Mouse (Mus musculus): ENCODE results near the gene Ildr1. TPM values are rescaled to one million over a fixed set of nuclear protein-coding genes. Genes with fewer than 3 reads are reported as not detected.

Ildr1 gene
- total RNA-seq (2021), result not detected

DNA sequence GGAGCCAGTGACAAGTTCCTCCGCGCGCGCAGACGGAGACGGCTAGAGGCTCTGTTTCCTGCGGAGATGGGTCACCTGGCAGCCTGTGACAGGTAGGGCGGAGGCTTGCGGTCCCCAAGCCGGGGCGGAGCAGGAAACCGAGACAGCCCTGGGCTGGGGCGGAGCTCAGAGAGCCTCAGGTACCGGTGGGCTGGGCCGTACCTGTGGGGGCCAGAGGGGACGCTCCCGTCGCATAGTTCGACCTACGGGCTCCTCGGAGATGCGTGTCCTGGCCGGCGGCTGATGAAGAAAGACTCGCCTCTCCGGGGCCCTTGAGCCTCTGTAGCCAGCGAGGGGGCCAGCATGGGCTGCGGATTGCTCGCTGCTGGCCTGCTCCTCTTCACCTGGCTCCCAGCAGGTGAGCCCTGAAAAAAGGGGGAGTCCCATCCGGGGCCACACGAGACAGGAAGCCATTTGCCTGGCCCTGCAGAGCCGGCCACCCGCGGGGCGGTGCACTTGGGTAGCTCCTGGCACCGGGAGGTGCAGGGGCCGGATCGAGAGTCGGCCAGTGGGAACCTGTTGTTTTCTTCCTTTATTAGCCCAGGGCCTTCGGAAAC is at the start of gene Ildr1:
TSS of gene Ildr1 (plus strand) at position 161 of the 596 bp plus-strand sequence.
- intact Hi-C loops (cut with DNase I), result no loop called here
- DNase-seq (ENCODE audit: low spot score), result no peak

- no peak for DNase-seq (ENCODE audit: low spot score)
- intact Hi-C loops (cut with DNase I), result no loop called here
Observed at GRCm38 (mm10) chr16:36645124-36645523, 48.7 kb upstream of the Ildr1 start.

- intact Hi-C loops (cut with DNase I), result no loop called here
- DNase-seq (ENCODE audit: low spot score), result no peak
Observed at GRCm38 (mm10) chr16:36649304-36649703, 44.5 kb upstream of the Ildr1 start.

DNA sequence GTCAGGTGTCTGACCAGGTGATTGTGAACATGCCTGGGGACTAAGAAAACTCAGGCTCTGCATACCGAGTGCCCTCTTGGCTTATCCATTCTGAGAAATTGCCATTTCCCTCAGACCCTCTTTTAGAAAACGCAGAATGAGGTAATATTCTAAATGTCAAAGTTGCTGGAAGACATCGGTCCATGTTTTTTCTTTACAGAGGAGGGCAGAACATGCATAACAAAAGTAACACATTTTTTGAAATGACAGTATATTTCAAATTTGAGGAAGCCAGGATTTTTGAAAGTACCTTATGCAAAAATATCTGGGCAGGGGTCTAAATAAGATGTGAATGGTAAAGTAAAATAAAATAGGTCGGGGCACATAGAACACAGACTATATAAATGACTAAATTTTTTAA is 43.3 kb upstream of the Ildr1 start:
- no peak for DNase-seq (ENCODE audit: low spot score)
- intact Hi-C loops (cut with DNase I), result no loop called here

DNA sequence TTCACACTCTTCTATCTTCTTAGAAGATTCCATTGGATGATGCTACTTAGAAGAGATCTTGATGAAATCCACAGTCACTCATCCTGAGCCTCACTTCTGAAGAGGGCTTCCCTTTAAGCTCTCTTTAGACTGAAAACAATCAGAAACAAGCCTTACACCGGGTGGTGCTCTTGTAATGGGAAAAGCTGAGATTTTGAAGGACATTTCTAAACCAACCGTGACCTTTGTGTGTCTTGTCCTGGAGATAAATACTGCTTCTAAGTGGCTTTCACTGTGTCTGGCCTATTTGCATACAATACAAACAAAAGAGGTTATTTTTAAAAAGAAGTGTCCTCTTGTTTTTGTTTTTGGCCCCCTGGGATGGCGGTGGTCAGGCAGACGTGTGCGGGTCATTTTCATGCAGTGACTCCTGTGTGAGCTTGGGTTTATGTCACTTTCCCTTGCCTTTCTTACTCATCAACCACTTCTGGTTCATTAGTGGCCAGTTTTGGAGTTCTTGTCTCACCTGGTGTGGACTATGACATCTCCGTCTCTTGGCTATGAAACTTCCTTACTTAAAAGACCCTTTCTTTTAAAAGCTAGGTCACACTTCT is 42.5 kb upstream of the Ildr1 start:
- intact Hi-C loops (cut with DNase I), result no loop called here
- DNase-seq (ENCODE audit: low spot score), result no peak

- intact Hi-C loops (cut with DNase I), result no loop called here
- DNase-seq (ENCODE audit: low spot score), result no peak
Observed at GRCm38 (mm10) chr16:36655199-36655598, 38.6 kb upstream of the Ildr1 start.

- DNase-seq (ENCODE audit: low spot score), result no peak
- intact Hi-C loops (cut with DNase I), result no loop called here
Observed at GRCm38 (mm10) chr16:36655910-36656309, 37.9 kb upstream of the Ildr1 start.

DNA sequence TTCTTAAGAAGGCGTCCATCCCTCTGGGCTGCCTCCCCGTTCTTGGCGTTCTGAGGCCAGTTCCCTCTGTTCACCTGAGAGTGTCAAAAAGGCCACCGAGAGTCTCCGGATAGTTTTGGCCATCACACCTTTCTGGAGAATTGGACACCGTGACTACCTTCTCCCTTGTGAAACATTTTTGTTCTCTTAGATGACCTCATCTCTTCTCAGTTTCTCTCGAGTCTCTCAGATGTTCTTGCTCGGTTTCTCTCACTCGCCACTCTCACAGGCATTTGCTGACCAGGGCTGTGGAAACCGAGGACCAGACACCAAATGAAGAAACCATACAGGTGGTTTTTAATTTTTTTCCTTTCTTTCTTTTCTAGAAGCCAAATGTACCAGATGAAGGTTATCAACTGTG is 32.4 kb upstream of the Ildr1 start:
- intact Hi-C loops (cut with DNase I), result no loop called here
- no peak for DNase-seq (ENCODE audit: low spot score)

- no peak for DNase-seq (ENCODE audit: low spot score)
- intact Hi-C loops (cut with DNase I), result no loop called here
Observed at GRCm38 (mm10) chr16:36663484-36663883, 30.3 kb upstream of the Ildr1 start.

DNA sequence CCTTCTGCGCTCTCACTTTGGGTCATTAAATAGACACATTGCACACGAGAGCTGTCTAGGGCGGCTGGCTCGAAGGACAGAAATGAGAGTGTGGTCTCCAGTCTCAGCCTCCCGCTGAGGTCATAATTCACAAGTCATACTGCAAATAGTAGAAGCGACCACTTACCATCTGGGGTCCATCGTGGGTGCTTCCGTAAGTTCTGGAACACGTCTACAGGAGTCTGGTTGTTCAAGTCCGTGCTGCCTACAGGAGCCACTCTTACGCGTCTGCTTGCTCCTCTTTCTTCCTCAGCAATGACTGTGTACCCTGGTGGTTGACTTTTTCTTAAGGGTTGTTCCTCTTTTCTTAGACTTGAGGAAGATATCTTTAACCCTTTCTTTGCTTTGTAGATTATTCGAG is 28.0 kb upstream of the Ildr1 start, which contains the start of gene Cd86:
TSS of gene Cd86 (minus strand) at position 300 of the 400 bp plus-strand sequence.
- intact Hi-C loops (cut with DNase I), result no loop called here
- DNase-seq (ENCODE audit: low spot score), result no peak

- DNase-seq (ENCODE audit: low spot score), result no peak
- intact Hi-C loops (cut with DNase I), result no loop called here
Observed at GRCm38 (mm10) chr16:36666448-36667017, 27.2 kb upstream of the Ildr1 start.

DNA sequence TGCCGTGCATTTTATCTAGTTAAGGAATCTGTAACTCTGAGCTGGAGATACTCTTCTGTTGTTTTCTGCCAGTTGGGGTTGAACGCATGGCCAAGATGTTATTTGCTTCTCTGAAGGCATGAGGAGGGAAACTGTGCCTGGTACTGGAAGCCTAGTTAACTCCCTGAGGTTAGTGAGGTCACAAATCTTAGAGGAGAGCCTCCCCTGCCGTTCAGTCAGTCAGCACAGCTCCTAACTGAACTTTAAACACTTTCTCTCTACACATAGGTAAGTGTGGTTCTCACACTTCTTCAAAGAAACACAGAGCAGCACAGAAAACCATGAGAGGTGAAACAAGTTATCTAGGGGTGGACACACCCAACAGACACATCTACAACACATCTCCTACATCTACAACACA is 23.2 kb upstream of the Ildr1 start:
- DNase-seq (ENCODE audit: low spot score), result no peak
- intact Hi-C loops (cut with DNase I), result no loop called here

GRCm38 (mm10) chr16:36673196-36673595 is 20.6 kb upstream of the Ildr1 start:
- no peak for DNase-seq (ENCODE audit: low spot score)
- intact Hi-C loops (cut with DNase I), result no loop called here

- intact Hi-C loops (cut with DNase I), result no loop called here
- no peak for DNase-seq (ENCODE audit: low spot score)
Observed at GRCm38 (mm10) chr16:36674457-36675204, 19.1 kb upstream of the Ildr1 start.

- intact Hi-C loops (cut with DNase I), result no loop called here
Observed at GRCm38 (mm10) chr16:36675304-36675703, 18.5 kb upstream of the Ildr1 start.

DNA sequence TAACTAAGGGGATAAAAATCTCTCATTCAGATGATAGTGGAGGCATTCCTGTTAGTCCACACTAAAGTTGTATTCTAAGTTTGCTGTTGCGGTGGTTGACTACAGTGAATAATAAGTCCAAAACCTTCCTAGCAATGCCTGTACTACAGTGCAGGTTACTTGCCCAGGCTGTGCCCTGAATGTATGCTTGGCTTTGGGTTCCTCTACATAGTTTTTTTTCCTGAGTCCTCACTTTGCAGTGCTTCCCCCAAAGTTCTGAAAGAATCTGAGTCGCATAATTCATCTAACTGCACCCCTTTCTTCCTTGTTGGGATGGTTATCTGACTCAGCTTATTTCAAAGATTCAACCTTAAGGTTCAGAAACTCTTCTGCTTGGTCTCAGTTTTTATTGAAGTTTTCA is 17.9 kb upstream of the Ildr1 start:
- intact Hi-C loops (cut with DNase I), result no loop called here
- DNase-seq (ENCODE audit: low spot score), result no peak

More at GRCm38 (mm10) chr16:36675304-36675703, 18.5 kb upstream of the Ildr1 start:
- DNase-seq (ENCODE audit: low spot score), result no peak

GRCm38 (mm10) chr16:36681829-36682228 is 11.9 kb upstream of the Ildr1 start:
- intact Hi-C loops (cut with DNase I), result no loop called here
- no peak for DNase-seq (ENCODE audit: low spot score)

DNA sequence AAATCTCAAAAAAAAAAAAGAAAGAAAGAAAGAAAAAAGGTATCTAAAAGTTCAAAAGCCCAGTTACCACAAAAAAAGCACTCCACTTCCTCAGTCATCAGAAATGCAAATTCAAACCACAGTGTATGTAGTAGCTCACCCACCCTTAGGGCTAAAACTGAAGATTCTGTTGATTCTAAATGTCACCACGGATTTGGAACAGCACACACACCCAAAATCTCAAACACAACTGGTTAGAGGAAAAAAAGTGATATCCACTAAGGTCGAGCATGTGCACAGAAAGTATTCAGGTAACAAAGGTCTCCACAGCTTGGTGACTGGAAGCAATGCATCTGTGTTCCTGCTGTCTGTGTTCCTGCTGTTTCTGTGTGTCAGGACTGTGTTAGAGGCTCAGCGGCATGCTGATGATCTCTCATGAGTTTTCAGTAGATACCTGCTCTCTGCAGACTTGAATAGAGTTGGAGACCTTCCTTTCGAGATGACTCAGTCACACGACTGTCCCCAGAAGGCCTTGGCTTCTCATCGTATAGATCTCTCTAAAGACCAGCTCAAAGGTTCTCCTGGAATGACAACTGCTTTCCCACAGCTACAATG is 9.4 kb upstream of the Ildr1 start:
- no peak for DNase-seq (ENCODE audit: low spot score)
- intact Hi-C loops (cut with DNase I), result no loop called here

DNA sequence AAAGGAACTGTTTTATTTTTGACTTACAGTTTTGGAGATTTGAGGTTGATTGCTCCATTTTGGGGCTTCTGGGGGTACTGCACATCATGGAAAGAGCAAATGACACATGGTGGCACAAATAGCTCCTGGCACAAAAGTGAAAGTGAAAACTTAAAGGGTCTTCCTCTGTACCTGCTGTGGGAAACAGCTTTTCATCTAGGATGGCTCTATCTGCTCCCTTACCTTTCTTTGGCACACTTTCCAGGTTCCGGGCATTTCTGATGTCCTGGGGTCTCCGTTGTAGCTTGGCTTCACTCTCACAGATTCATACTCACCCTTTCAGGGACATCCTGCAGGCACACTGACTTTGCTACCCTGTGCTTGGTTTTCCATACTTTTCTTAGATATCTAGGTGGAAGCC is 5.7 kb upstream of the Ildr1 start:
- DNase-seq (ENCODE audit: low spot score), result no peak
- intact Hi-C loops (cut with DNase I), result no loop called here

- DNase-seq (ENCODE audit: low spot score), result no peak
- intact Hi-C loops (cut with DNase I), result no loop called here
Observed at GRCm38 (mm10) chr16:36691484-36691883, 2.3 kb upstream of the Ildr1 start.
